In genomic region chr6:17206932-17207331, GRCm38 (mm10) we compare ENCODE assay signal across 14 mouse cellular contexts.
"Had no signal": no experiment of that assay in that cellular context is flagged by ENCODE, and none has a peak within 500 bp of the region (broad histone marks: within the 10 kb centered on the region; RNA-seq: fewer than 3 reads in every experiment).

No protein-coding gene starts in this region.

- H3K4me3 ChIP-seq: neural tube, embryonic 15.5 days; stomach, embryonic 15.5 days had no signal

- H3K36me3 ChIP-seq: neural tube, embryonic 15.5 days; stomach, embryonic 15.5 days had no signal

- H3K4me2 ChIP-seq: neural tube, embryonic 15.5 days; stomach, embryonic 15.5 days had no signal

- DNase-seq: retina, postnatal 1 day; right cerebral cortex, adult 18-20 months; right cerebral cortex, postnatal 14 days; right cerebral cortex, postnatal 25 days; right cerebral cortex, postnatal 4 days; spleen, adult 18-20 months; thymus, adult 18-20 months; thymus, adult 2 months; thymus, postnatal 14 days; thymus, postnatal 25 days; thymus, postnatal 36 days; thymus, postnatal 4 days had no signal

- H3K27me3 ChIP-seq: neural tube, embryonic 15.5 days; stomach, embryonic 15.5 days had no signal
